Comparison of ENCODE assay signal across 33 mouse cellular contexts in genomic region chr7:122137071-122137470, GRCm38 (mm10). TPM values are rescaled to one million over a fixed set of nuclear protein-coding genes. Genes with fewer than 3 reads are reported as not detected.
"Had no signal": no experiment of that assay in that cellular context is flagged by ENCODE, and none has a peak within 500 bp of the region (broad histone marks: within the 10 kb centered on the region; RNA-seq: fewer than 3 reads in every experiment).

No protein-coding gene starts in this region.

- H3K4me2 ChIP-seq: heart, embryonic 12.5 days; hindbrain, embryonic 12.5 days; hindbrain, embryonic 14.5 days; intestine, embryonic 15.5 days; kidney, embryonic 15.5 days; limb, embryonic 12.5 days; liver, embryonic 11.5 days; liver, embryonic 13.5 days had no signal

- H3K4me3 ChIP-seq: gastrocnemius, adult 2 months; heart, embryonic 10.5 days; heart, embryonic 12.5 days; hindbrain, embryonic 10.5 days; hindbrain, embryonic 12.5 days; intestine, embryonic 15.5 days; kidney, embryonic 15.5 days; layer of hippocampus, adult 2 months; left cerebral cortex, adult 2 months; limb, embryonic 10.5 days; limb, embryonic 12.5 days; liver, embryonic 13.5 days had no signal

- H3K27ac ChIP-seq: gastrocnemius, adult 2 months; heart, embryonic 10.5 days; hindbrain, embryonic 10.5 days; hindbrain, embryonic 12.5 days; hindbrain, embryonic 14.5 days; intestine, embryonic 15.5 days; kidney, embryonic 15.5 days; kidney, postnatal 0 days; layer of hippocampus, adult 2 months; left cerebral cortex, adult 2 months; limb, embryonic 10.5 days; limb, embryonic 12.5 days; liver, embryonic 13.5 days had no signal

- H3K4me1 ChIP-seq: intestine, embryonic 15.5 days had no signal

- DNase-seq: gastrocnemius, adult 2 months; gastrocnemius, postnatal 10 days; gastrocnemius, postnatal 25 days; heart, adult 18-20 months; heart, postnatal 10 days; heart, postnatal 4 days; kidney, adult 18-20 months; kidney, postnatal 25 days; kidney, postnatal 4 days; liver; liver, embryonic 13.5 days had no signal

- H3K9ac ChIP-seq: heart, embryonic 12.5 days; hindbrain, embryonic 12.5 days; hindbrain, embryonic 14.5 days; intestine, embryonic 15.5 days; kidney, embryonic 15.5 days; limb, embryonic 12.5 days; liver, embryonic 13.5 days had no signal

- H3K9me3 ChIP-seq: heart, embryonic 10.5 days; heart, embryonic 12.5 days; hindbrain, embryonic 10.5 days; hindbrain, embryonic 12.5 days; intestine, embryonic 15.5 days; kidney, embryonic 15.5 days; limb, embryonic 10.5 days; limb, embryonic 12.5 days; liver, embryonic 13.5 days had no signal

- H3K27me3 ChIP-seq: heart, embryonic 12.5 days; hindbrain, embryonic 12.5 days; intestine, embryonic 15.5 days; kidney, embryonic 15.5 days; limb, embryonic 12.5 days; liver, embryonic 13.5 days had no signal

- ATAC-seq: hindbrain, embryonic 16.5 days; inflammation-experienced regulatory T-cells, adult 6 months; intestine, embryonic 15.5 days; intestine, postnatal 0 days had no signal

RNA-seq across cellular contexts. Expression of gene Ern2, which starts 48.9 kb away (rescaled TPM):
- total RNA-seq: gastrocnemius, adult 2 months; gastrocnemius, postnatal 10 days; gastrocnemius, postnatal 25 days; gastrocnemius, postnatal 4 days; granulocyte monocyte progenitor cell, adult 5-6 weeks; heart, adult 18-20 months; heart, adult 8-10 months; heart, postnatal 10 days; heart, postnatal 25 days; heart, postnatal 4 days had no signal
- polyA plus RNA-seq: heart, embryonic 10.5 days; heart, embryonic 12.5 days; heart, embryonic 14.5 days; inflammation-experienced regulatory T-cells, adult 6 months; kidney, embryonic 15.5 days; limb, embryonic 10.5 days; limb, embryonic 14.5 days; liver, embryonic 11.5 days; liver, embryonic 13.5 days had no signal
